Mouse (Mus musculus) heart, embryonic 10.5 days (tissue): ENCODE measurements around the gene Ptgdr2. TPM values are rescaled to one million over a fixed set of nuclear protein-coding genes. Genes with fewer than 3 reads are reported as not detected.

Experiments used
- DNase-seq: peaks from one replicate; pipeline ENCODE4 v3.0.0-alpha.2; 2017; ENCODE audit warnings: low spot score
- H3K27ac ChIP-seq: fragments of 300-500 bp; sonication (generic); 2 replicates; pipeline ENCODE4 v1.5.1; 2016; ENCODE audit warnings: mild to moderate bottlenecking
- H3K27me3 ChIP-seq: fragments of 300-500 bp; sonication (generic); 2 replicates; pipeline ENCODE4 v1.6.1; 2016; ENCODE audit warnings: mild to moderate bottlenecking; ENCODE audit not compliant: poor library complexity, insufficient read depth, severe bottlenecking
- H3K36me3 ChIP-seq: fragments of 300-500 bp; sonication (generic); 2 replicates; pipeline ENCODE4 v1.6.1; 2016; ENCODE audit warnings: mild to moderate bottlenecking, moderate library complexity
- H3K4me1 ChIP-seq: fragments of 300-500 bp; sonication (generic); 2 replicates; pipeline ENCODE4 v1.6.1; 2016; ENCODE audit warnings: mild to moderate bottlenecking
- H3K4me3 ChIP-seq: fragments of 300-500 bp; sonication (generic); 2 replicates; pipeline ENCODE4 v1.5.1; 2016; ENCODE audit warnings: mild to moderate bottlenecking, moderate library complexity
- H3K9me3 ChIP-seq: fragments of 300-500 bp; sonication (generic); 2 replicates; pipeline ENCODE4 v1.6.1; 2016; ENCODE audit warnings: mild to moderate bottlenecking, moderate library complexity
- WGBS: fragments of 180-500 bp; shearing (Covaris S2); methylation state at CpG from one replicate; pipeline ENCODE4 v1.1.7; 2016; 5-methylcytosine and 5-hydroxymethylcytosine counted together
- polyA plus RNA-seq: library from polyadenylated mRNA; unstranded; fragments of >200 nt; fragmentation: Nextera tagmentation; extraction: Ambion mirVana; gene quantifications from 2 replicates; pipeline ENCODE4 v1.2.1, GENCODE M21; 2016

Gene Ptgdr2
- polyA plus RNA-seq, 1 experiment from 2014 or later, result 0.19 TPM

DNA sequence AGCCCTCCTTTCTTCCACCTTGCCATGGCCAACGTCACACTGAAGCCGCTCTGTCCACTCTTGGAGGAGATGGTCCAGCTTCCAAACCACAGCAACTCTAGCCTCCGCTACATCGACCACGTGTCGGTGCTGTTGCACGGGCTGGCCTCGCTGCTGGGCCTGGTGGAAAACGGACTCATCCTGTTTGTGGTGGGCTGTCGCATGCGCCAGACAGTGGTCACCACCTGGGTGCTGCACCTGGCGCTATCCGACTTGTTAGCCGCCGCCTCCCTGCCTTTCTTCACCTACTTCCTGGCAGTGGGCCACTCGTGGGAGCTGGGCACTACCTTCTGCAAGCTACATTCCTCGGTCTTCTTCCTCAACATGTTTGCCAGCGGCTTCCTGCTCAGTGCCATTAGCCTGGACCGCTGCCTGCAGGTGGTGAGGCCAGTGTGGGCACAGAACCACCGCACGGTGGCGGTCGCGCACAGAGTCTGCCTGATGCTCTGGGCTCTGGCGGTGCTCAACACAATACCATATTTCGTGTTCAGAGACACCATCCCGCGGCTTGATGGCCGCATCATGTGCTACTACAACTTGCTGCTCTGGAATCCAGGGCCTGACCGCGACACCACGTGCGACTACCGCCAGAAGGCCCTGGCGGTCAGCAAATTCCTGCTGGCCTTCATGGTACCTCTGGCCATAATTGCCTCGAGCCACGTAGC, 3.3 kb downstream of the Ptgdr2 start:
- peak overlapping the region; percentile 87 for H3K27ac ChIP-seq
- DNase-seq, result peak; percentile 93
- WGBS, result 18% methylated on average over 37 of the region's 37 CpGs
- peaks cover 34% of the 10 kb centered on the region for H3K36me3 ChIP-seq
- peak overlapping the region; percentile 58 for H3K4me3 ChIP-seq
- peaks cover 32% of the 10 kb centered on the region for H3K4me1 ChIP-seq
- H3K9me3 ChIP-seq, result no peaks in the 10 kb centered on the region
- no peaks in the 10 kb centered on the region; the same call in 1 of the 2 replicates for H3K27me3 ChIP-seq

- peak overlapping the region; percentile 87 for H3K27ac ChIP-seq
- DNase-seq, result peak; percentile 80
- H3K36me3 ChIP-seq, result peaks cover 39% of the 10 kb centered on the region
- H3K9me3 ChIP-seq, result no peaks in the 10 kb centered on the region
- peak overlapping the region; percentile 58 for H3K4me3 ChIP-seq
- 2% methylated on average over 40 of the region's 40 CpGs for WGBS
- peaks cover 32% of the 10 kb centered on the region for H3K4me1 ChIP-seq
- no peaks in the 10 kb centered on the region; the same call in 1 of the 2 replicates for H3K27me3 ChIP-seq
These were observed 4.0 kb downstream of the Ptgdr2 start for GRCm38 (mm10) chr19:10940801-10941457.

- Histone ChIP-seq H3K27me3 (no peaks in the 10 kb centered on the region), H3K9me3 (no peaks in the 10 kb centered on the region), H3K36me3 (peaks cover 48% of the 10 kb centered on the region), H3K4me3 (no peak overlapping the region), H3K27ac (no peak overlapping the region), H3K4me1 (peaks cover 37% of the 10 kb centered on the region)
- 84% methylated on average over 3 of the region's 3 CpGs for WGBS
- DNase-seq, result no peak
These were observed 7.0 kb downstream of the Ptgdr2 start for GRCm38 (mm10) chr19:10943955-10944354.

GRCm38 (mm10) chr19:10946506-10946905, 9.5 kb downstream of the Ptgdr2 start:
- no peak overlapping the region for H3K27ac ChIP-seq
- H3K36me3 ChIP-seq, result peaks cover 48% of the 10 kb centered on the region
- DNase-seq, result no peak
- H3K4me3 ChIP-seq, result peak overlapping the region; percentile 81; the same call in 1 of the 2 replicates
- H3K27me3 ChIP-seq, result no peaks in the 10 kb centered on the region
- WGBS, result 81% methylated on average over 3 of the region's 3 CpGs
- H3K4me1 ChIP-seq, result peaks cover 35% of the 10 kb centered on the region
- no peaks in the 10 kb centered on the region for H3K9me3 ChIP-seq

GRCm38 (mm10) chr19:10947219-10947618, 10.3 kb downstream of the Ptgdr2 start:
- Histone ChIP-seq H3K4me1 (peaks cover 42% of the 10 kb centered on the region), H3K9me3 (no peaks in the 10 kb centered on the region), H3K36me3 (peaks cover 44% of the 10 kb centered on the region), H3K27ac (no peak overlapping the region), H3K27me3 (no peaks in the 10 kb centered on the region), H3K4me3 (peak overlapping the region; percentile 81)
- no peak for DNase-seq
- WGBS, result 95% methylated on average over 5 of the region's 5 CpGs

DNA sequence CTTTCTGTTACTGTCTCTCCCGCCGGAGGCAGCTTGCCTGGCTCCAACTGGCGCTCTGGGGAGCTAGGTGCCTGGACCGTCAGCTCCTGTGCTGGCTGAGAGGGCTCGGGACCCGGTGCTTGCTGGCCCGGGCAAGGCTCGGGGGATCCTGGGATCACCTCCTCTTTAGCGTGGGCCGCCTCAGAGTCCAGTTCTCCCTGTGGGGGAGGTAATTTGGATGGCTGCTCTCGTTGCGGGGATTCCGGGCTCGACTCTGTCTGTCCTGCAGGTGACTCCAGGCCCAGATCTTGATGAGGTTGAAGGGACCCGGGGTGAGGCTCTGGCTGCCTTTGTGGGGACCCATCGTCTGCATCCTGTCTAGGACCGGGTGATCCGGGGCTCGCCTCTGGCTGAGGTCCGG, 11.5 kb downstream of the Ptgdr2 start:
- peaks cover 32% of the 10 kb centered on the region for H3K36me3 ChIP-seq
- DNase-seq, result no peak
- WGBS, result 1% methylated on average over 20 of the region's 20 CpGs
- H3K27me3 ChIP-seq, result no peaks in the 10 kb centered on the region
- peak overlapping the region; percentile 85 for H3K27ac ChIP-seq
- H3K4me1 ChIP-seq, result peaks cover 51% of the 10 kb centered on the region
- peak overlapping the region; percentile 81 for H3K4me3 ChIP-seq
- H3K9me3 ChIP-seq, result no peaks in the 10 kb centered on the region

- peaks cover 25% of the 10 kb centered on the region for H3K36me3 ChIP-seq
- peak; percentile 99 for DNase-seq
- H3K27me3 ChIP-seq, result no peaks in the 10 kb centered on the region
- H3K4me3 ChIP-seq, result peak within 1 kb of the TSS; percentile 81
- H3K4me1 ChIP-seq, result peaks cover 51% of the 10 kb centered on the region
- no peaks in the 10 kb centered on the region for H3K9me3 ChIP-seq
- peak within 1 kb of the TSS; percentile 85 for H3K27ac ChIP-seq
- WGBS, result 0% methylated on average over 30 of the region's 30 CpGs
These were observed 12.2 kb downstream of the Ptgdr2 start, which contains the start of gene Ccdc86 for GRCm38 (mm10) chr19:10949112-10949511. Gene Ccdc86, minus strand, starts transcription at chr19:10949266.

DNA sequence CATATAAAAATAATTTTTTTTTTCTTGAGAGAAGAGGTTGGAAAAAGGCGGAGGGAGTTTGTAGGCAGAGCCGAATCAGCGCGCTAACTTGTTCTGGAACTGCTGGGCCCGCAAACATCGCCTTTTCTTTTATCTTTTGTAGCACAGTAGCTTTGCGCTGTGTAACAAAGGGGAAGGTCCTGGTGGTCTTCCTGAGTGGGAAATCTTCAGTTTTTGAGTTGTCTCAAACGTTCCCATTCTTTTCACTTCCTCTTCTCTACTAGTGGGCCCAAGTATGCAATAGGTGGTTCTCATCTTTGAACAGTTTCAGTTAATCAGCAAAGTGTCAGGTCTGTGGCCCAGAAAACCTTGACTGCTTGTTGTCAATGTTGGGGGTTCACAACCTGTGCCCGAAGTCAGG, 12.6 kb downstream of the Ptgdr2 start:
- H3K4me3 ChIP-seq, result peak overlapping the region; percentile 81

GRCm38 (mm10) chr19:10952021-10952939, 15.3 kb downstream of the Ptgdr2 start:
- DNase-seq, result no peak
- H3K9me3 ChIP-seq, result no peaks in the 10 kb centered on the region
- peaks cover 42% of the 10 kb centered on the region for H3K4me1 ChIP-seq
- no peaks in the 10 kb centered on the region for H3K36me3 ChIP-seq
- H3K27me3 ChIP-seq, result peaks cover 9% of the 10 kb centered on the region; the same call in 1 of the 2 replicates
- H3K4me3 ChIP-seq, result 0 out of 2 replicates have a peak overlapping the region, but pooled peaks have one; percentile 13
- 39% methylated on average over 11 of the region's 11 CpGs for WGBS
- peak overlapping the region; percentile 72 for H3K27ac ChIP-seq

More for the DNA sequence above, 12.6 kb downstream of the Ptgdr2 start:
- peaks cover 51% of the 10 kb centered on the region for H3K4me1 ChIP-seq
- no peak for DNase-seq
- H3K9me3 ChIP-seq, result no peaks in the 10 kb centered on the region
- WGBS, result 32% methylated on average over 9 of the region's 9 CpGs
- no peaks in the 10 kb centered on the region for H3K27me3 ChIP-seq
- peaks cover 21% of the 10 kb centered on the region for H3K36me3 ChIP-seq
- peak overlapping the region; percentile 84 for H3K27ac ChIP-seq

DNA sequence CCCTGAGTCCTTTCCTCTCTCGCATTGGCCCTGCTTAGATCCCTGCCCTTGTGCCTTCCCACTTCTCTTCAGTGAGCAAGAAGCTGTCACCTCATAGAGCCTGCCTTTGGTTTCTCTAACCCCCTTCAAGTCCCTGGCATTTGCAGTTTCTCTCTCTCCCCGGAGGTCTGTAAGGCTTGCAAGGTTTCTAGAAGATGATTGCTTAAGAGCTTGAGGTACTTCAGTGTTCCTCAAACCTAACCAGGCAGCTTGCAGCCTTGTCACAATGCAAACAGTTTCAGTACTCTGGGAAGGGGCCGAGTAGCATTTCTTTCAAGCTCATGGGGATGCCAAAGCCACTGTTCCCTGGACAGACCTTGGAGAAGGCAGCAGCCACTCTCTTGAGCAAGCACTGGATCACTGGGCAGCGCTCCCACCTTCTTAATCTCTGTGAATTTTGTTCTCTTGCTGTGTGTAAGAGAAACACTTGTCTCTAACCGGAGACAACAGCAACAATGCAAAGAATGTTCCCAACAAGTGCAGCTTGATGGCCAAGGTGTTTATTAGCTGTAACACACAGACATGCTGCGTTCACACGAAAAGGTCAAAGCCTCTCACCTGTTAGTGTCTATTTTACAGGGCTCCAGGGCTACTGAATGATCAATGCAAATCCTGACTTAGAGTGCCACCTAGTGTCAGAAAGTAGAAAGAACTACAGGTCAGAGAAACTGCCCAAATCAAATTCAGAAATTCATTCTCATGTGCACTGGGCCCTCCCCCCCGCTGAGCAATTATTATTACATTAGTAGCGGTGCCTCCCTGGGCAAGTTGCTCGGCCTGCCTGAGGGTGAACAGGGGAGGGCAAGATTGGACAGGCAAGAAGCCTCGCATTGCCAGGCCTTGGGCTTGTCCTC, 22.4 kb downstream of the Ptgdr2 start:
- H3K27ac ChIP-seq, result no peak overlapping the region
- H3K27me3 ChIP-seq, result peaks cover 37% of the 10 kb centered on the region
- no peak overlapping the region for H3K4me3 ChIP-seq
- no peaks in the 10 kb centered on the region for H3K36me3 ChIP-seq
- no peaks in the 10 kb centered on the region for H3K4me1 ChIP-seq
- no peak for DNase-seq
- WGBS, result 33% methylated on average over 11 of the region's 11 CpGs
- no peaks in the 10 kb centered on the region for H3K9me3 ChIP-seq

GRCm38 (mm10) chr19:10959978-10960346, 23.0 kb downstream of the Ptgdr2 start:
- H3K9me3 ChIP-seq, result no peaks in the 10 kb centered on the region
- peaks cover 37% of the 10 kb centered on the region for H3K27me3 ChIP-seq
- no peak for DNase-seq
- H3K27ac ChIP-seq, result no peak overlapping the region
- H3K4me3 ChIP-seq, result no peak overlapping the region
- no peaks in the 10 kb centered on the region for H3K36me3 ChIP-seq
- H3K4me1 ChIP-seq, result no peaks in the 10 kb centered on the region
- 42% methylated on average over 12 of the region's 12 CpGs for WGBS

DNA sequence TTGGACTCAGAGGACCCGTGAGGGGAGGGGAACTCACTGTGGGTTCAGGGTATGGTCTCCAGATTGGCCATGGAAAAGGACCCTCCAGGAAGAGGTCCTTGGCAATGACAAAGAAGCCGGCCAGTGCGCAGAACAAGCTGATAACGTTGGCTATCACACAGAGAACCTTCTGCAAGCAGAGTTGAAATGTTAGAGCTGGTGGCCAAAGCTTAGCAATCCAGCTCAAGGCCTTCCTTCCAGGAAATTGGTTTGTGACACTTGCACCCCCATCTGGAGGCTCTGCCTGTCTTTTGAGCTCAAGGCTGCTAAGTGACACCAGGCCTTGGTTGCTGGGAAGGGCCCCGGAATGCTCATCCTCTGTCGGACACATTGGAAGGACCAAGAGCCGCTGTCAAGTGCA, 28.8 kb downstream of the Ptgdr2 start:
- no peaks in the 10 kb centered on the region for H3K36me3 ChIP-seq
- no peak overlapping the region for H3K27ac ChIP-seq
- no peaks in the 10 kb centered on the region for H3K9me3 ChIP-seq
- H3K4me3 ChIP-seq, result no peak overlapping the region
- WGBS, result 78% methylated on average over 7 of the region's 7 CpGs
- H3K27me3 ChIP-seq, result peaks cover 40% of the 10 kb centered on the region
- DNase-seq, result no peak
- H3K4me1 ChIP-seq, result no peaks in the 10 kb centered on the region
